Mouse (Mus musculus) urinary bladder, postnatal 4 days (tissue): ENCODE measurements around the gene Kcnma1.

Experiments used
- DNase-seq, 2 experiments: peaks; one replicate each; pipeline ENCODE4 v3.0.0; 2021 to 2022; ENCODE audit warnings: low spot score in 2 of 2

Kcnma1 gene

DNA sequence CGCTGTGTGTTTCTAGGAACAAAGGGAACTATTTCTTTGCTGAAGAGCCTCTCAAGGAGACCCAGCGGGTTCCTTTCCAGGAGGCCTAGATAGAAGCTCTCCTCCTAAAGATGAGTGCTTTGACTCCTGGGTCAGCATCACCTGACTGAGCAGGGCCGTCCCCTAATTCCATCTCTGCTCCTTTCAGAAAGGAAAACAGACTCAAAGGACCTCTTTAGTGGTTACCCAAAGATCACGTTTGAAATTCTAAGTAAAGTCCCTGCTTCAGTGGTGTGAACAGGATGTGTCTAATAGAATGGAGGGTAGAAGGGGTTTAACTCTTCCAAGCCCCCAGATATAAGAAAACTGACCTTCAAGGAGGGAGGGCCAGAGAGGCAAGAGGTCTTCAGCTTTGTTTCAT is 411.4 kb downstream of the Kcnma1 start:
- DNase-seq: no peak

GRCm38 (mm10) chr14:23602054-23602453 is 412.2 kb downstream of the Kcnma1 start:
- DNase-seq: no peak

- no peak for DNase-seq
These were observed 419.7 kb downstream of the Kcnma1 start for GRCm38 (mm10) chr14:23594629-23595028.

- DNase-seq: no peak
These were observed 421.4 kb downstream of the Kcnma1 start for GRCm38 (mm10) chr14:23592826-23593447.

GRCm38 (mm10) chr14:23589744-23590481 is 424.4 kb downstream of the Kcnma1 start:
- DNase-seq: no peak

- no peak for DNase-seq
These were observed 426.8 kb downstream of the Kcnma1 start for GRCm38 (mm10) chr14:23587451-23587850.

- DNase-seq: no peak
These were observed 431.1 kb downstream of the Kcnma1 start for GRCm38 (mm10) chr14:23583235-23583634.

- DNase-seq: no peak
These were observed 433.0 kb downstream of the Kcnma1 start for GRCm38 (mm10) chr14:23581282-23581681.

- DNase-seq: no peak
These were observed 438.3 kb downstream of the Kcnma1 start for GRCm38 (mm10) chr14:23575951-23576350.

GRCm38 (mm10) chr14:23574136-23574535 is 440.2 kb downstream of the Kcnma1 start:
- no peak for DNase-seq

- no peak for DNase-seq
These were observed 440.9 kb downstream of the Kcnma1 start for GRCm38 (mm10) chr14:23573385-23573784.

- DNase-seq: no peak
These were observed 441.5 kb downstream of the Kcnma1 start for GRCm38 (mm10) chr14:23572778-23573177.

DNA sequence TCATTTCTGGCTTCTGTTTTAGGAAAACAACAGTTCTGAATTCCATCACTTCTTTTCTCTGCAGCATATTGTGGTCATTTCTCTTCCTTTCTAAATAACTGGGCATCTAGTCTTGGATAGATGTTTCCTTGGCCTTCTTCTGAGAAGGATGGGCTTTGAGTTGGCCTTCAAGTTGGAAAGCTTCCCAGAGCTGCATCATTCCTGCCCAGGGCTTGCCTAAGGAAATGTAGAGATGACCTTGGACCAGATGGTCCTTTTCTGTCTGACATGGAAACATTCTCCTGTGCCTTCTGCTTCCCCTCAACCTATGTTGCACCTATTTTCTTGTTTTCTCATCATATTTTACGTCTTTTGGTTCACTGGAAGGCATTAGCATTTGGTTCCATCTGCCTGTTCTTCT is 444.0 kb downstream of the Kcnma1 start:
- no peak for DNase-seq

GRCm38 (mm10) chr14:23565931-23566330 is 448.4 kb downstream of the Kcnma1 start:
- no peak for DNase-seq

DNA sequence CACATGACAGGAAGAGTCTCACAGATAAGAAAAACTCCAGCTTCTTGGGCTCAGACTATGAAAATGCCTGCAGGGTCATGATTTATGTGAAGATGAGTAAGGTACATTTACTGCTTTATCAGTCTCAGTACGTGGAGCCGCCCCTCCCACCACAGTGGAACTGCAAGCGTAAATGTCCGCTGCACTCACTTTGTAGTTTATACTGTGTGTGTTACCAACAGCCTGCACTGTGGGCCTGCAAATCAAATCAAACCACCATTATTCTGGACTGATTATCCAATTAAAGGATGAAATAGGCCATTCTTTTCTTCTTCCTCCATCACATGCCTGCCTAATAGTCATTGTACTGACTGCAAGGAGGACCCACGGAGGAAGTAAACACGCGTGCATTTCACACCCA is 449.8 kb downstream of the Kcnma1 start:
- DNase-seq: no peak

DNA sequence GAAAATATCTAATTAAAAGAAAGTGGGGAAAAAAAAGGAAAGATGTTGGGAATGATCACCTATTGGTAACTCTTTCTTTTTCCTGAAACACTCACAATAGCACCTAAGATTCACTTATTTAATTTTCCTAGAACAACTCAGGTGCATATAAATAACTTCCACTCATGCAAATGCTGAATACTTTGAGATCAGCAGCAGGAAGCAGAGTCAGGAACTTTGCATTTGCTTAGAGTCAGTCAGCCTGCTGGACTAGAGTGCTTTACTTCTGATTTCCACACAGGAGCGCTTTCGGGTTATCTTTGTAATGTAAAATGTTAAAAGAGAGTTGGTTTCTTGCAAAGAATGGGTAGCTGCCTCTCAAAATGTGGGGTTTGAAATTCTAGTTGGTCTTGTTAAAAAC is 451.1 kb downstream of the Kcnma1 start:
- DNase-seq: no peak

DNA sequence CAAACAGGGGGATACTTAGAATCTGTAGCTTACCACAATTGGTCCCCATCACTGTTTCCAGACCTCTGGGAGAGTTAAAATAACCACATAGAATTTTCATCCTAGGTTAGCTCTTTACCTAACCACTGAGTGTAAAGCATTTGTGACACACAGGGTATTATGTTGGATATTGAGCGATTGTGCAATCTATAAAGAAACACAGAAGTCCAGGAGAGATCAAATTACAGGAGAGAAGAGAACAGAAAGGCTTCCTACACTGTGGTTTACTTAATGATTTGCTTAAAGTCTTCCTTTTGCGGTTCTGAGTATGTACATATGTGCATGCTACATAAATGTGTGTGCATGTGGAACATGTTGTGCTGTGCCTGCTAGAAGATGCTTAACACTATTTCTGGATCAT is 458.6 kb downstream of the Kcnma1 start:
- no peak for DNase-seq

- DNase-seq: no peak
These were observed 461.9 kb downstream of the Kcnma1 start for GRCm38 (mm10) chr14:23552252-23552974.

- no peak for DNase-seq
These were observed 463.8 kb downstream of the Kcnma1 start for GRCm38 (mm10) chr14:23550467-23550866.

DNA sequence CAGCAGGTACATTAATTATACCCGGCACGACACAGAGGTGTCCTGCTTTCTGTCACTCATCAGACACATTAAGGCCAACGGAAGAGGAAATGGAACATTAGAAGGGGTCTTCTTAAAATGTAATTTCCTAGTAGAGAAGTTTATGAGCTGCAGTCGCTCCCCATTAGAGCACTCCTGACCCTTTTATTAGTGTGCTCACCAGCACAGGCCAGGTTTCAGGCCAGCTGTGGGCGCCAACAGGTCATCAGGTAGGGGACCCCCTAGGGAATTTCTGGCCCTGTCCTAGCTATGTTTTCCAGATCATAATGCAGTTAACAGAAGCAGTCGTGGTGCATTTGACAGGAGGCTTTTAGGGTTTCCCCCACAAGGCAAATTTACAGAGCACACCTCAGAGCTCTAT is 472.2 kb downstream of the Kcnma1 start:
- DNase-seq: no peak

GRCm38 (mm10) chr14:23539621-23540020 is 474.7 kb downstream of the Kcnma1 start:
- no peak for DNase-seq

DNA sequence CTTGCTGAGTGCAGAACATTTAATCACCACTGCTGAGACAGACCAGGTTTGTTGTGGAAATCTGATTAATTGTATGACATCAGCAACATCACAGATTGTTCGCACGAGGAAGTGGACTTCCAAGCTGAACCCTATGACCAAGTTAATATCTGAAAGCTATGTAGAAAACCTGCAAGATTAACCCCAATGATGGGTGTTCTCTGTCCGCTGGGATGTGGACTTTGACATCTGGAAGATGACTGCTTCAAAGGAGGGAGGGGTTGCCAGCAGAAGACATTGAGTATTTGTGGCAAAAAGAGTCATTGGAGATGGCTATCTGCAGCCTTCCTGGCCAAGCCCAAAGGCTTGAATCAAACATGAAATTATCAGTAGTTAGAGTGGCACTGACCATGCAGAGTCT is 480.9 kb downstream of the Kcnma1 start:
- no peak for DNase-seq
